Mouse (Mus musculus) stomach, embryonic 16.5 days (tissue): ENCODE data around the gene Zfyve28. TPM values are rescaled to one million over a fixed set of nuclear protein-coding genes. Genes with fewer than 3 reads are reported as not detected.

ENCODE experiments used
- ATAC-seq: fragments of 200-750 bp; cut with Nextera tagmentation; 2 replicates; pipeline ENCODE4 v1.8.0; 2017; ENCODE audit warnings: moderate number of reproducible peaks, moderate TSS enrichment; ENCODE audit not compliant: insufficient read depth, low FRiP score
- H3K27ac ChIP-seq: fragments of 300-500 bp; sonication (generic); 2 replicates; pipeline ENCODE4 v1.5.1; 2014; ENCODE audit warnings: low read length
- H3K27me3 ChIP-seq: fragments of 300-500 bp; sonication (generic); 2 replicates; pipeline ENCODE4 v1.6.1; 2014; ENCODE audit warnings: low read length, control low read depth, mixed read lengths; ENCODE audit not compliant: control insufficient read depth, insufficient read depth
- H3K36me3 ChIP-seq: fragments of 300-500 bp; sonication (generic); 2 replicates; pipeline ENCODE4 v1.6.1; 2014; ENCODE audit warnings: low read length; ENCODE audit not compliant: control insufficient read depth, insufficient read depth
- H3K4me1 ChIP-seq: fragments of 300-500 bp; sonication (generic); 2 replicates; pipeline ENCODE4 v1.6.1; 2014; ENCODE audit warnings: low read length, control low read depth, mixed read lengths; ENCODE audit not compliant: control insufficient read depth, insufficient read depth
- H3K4me2 ChIP-seq: fragments of 300-500 bp; sonication (generic); 2 replicates; pipeline ENCODE4 v1.6.1; 2014; ENCODE audit warnings: low read depth, low read length, mixed read lengths
- H3K4me3 ChIP-seq: fragments of 300-500 bp; sonication (generic); replicated peaks from 2 replicates; pipeline ENCODE4 v1.5.1; 2014; ENCODE audit warnings: mild to moderate bottlenecking, low read length
- H3K9ac ChIP-seq: fragments of 300-500 bp; sonication (generic); 2 replicates; pipeline ENCODE4 v1.6.1; 2014; ENCODE audit warnings: low read length
- H3K9me3 ChIP-seq: fragments of 300-500 bp; sonication (generic); replicated peaks from 2 replicates; pipeline ENCODE4 v1.6.1; 2016; ENCODE audit warnings: low read length, control low read depth; ENCODE audit not compliant: control insufficient read depth
- WGBS: fragments of 180-500 bp; shearing (Covaris S2); extraction: QIAGEN DNeasy Blood & Tissue Kit; methylation state at CpG from one replicate; pipeline ENCODE4 v1.1.7; 2014; 5-methylcytosine and 5-hydroxymethylcytosine counted together
- polyA plus RNA-seq: library from polyadenylated mRNA; unstranded; fragments of >200 nt; fragmentation: Nextera tagmentation; extraction: Ambion mirVana; gene quantifications from 2 replicates; pipeline ENCODE4 v1.2.1, GENCODE M21; 2015

Zfyve28 gene
- polyA plus RNA-seq, 1 experiment from 2014 or later = 0.63 TPM

- Histone ChIP-seq H3K4me1 (0 out of 2 replicates have a peak, but pooled peaks cover 6% of the 10 kb centered on the region), H3K9ac (no peak overlapping the region), H3K27me3 (no peaks in the 10 kb centered on the region), H3K4me2 (no peak overlapping the region), H3K9me3 (no peaks in the 10 kb centered on the region), H3K4me3 (no peak overlapping the region), H3K27ac (no peak overlapping the region), H3K36me3 (no peaks in the 10 kb centered on the region)
- no peak for ATAC-seq
Observed at GRCm38 (mm10) chr5:34325286-34325685, 37.0 kb upstream of the Zfyve28 start.

- no peak overlapping the region for H3K4me3 ChIP-seq
- no peak overlapping the region for H3K27ac ChIP-seq
- no peaks in the 10 kb centered on the region for H3K4me1 ChIP-seq
- H3K27me3 ChIP-seq = no peaks in the 10 kb centered on the region
- no peak for ATAC-seq
- no peak overlapping the region for H3K9ac ChIP-seq
- no peaks in the 10 kb centered on the region for H3K9me3 ChIP-seq
- no peaks in the 10 kb centered on the region for H3K36me3 ChIP-seq
- H3K4me2 ChIP-seq = no peak overlapping the region
- WGBS = 87% methylated on average over 4 of the region's 4 CpGs
Observed at GRCm38 (mm10) chr5:34321236-34321635, 33.0 kb upstream of the Zfyve28 start.

- H3K9ac ChIP-seq = no peak overlapping the region
- 55% methylated on average over 2 of the region's 2 CpGs for WGBS
- no peak overlapping the region for H3K4me3 ChIP-seq
- H3K36me3 ChIP-seq = no peaks in the 10 kb centered on the region
- H3K4me1 ChIP-seq = no peaks in the 10 kb centered on the region
- no peak overlapping the region for H3K27ac ChIP-seq
- ATAC-seq = no peak
- no peak overlapping the region for H3K4me2 ChIP-seq
- H3K9me3 ChIP-seq = no peaks in the 10 kb centered on the region
- H3K27me3 ChIP-seq = no peaks in the 10 kb centered on the region
Observed at GRCm38 (mm10) chr5:34319491-34320034, 31.3 kb upstream of the Zfyve28 start.

- H3K4me3 ChIP-seq = no peak overlapping the region
- H3K4me2 ChIP-seq = no peak overlapping the region
- H3K27ac ChIP-seq = no peak overlapping the region
- WGBS = 57% methylated on average over 3 of the region's 3 CpGs
- H3K27me3 ChIP-seq = no peaks in the 10 kb centered on the region
- no peaks in the 10 kb centered on the region for H3K4me1 ChIP-seq
- ATAC-seq = no peak
- H3K9ac ChIP-seq = no peak overlapping the region
- no peaks in the 10 kb centered on the region for H3K36me3 ChIP-seq
- H3K9me3 ChIP-seq = no peaks in the 10 kb centered on the region
Observed at GRCm38 (mm10) chr5:34309016-34309415, 20.8 kb upstream of the Zfyve28 start.

GRCm38 (mm10) chr5:34302377-34302776 is 14.1 kb upstream of the Zfyve28 start:
- H3K27ac ChIP-seq = no peak overlapping the region
- H3K4me2 ChIP-seq = no peak overlapping the region
- H3K27me3 ChIP-seq = no peaks in the 10 kb centered on the region
- no peaks in the 10 kb centered on the region for H3K9me3 ChIP-seq
- 71% methylated on average over 7 of the region's 7 CpGs for WGBS
- ATAC-seq = no peak
- no peaks in the 10 kb centered on the region for H3K36me3 ChIP-seq
- H3K9ac ChIP-seq = no peak overlapping the region
- no peak overlapping the region for H3K4me3 ChIP-seq
- H3K4me1 ChIP-seq = no peaks in the 10 kb centered on the region

GRCm38 (mm10) chr5:34298937-34299535 is 10.8 kb upstream of the Zfyve28 start:
- H3K4me2 ChIP-seq = no peak overlapping the region
- 81% methylated on average over 10 of the region's 10 CpGs for WGBS
- H3K27me3 ChIP-seq = no peaks in the 10 kb centered on the region
- ATAC-seq = no peak
- H3K9ac ChIP-seq = no peak overlapping the region
- H3K36me3 ChIP-seq = no peaks in the 10 kb centered on the region
- H3K27ac ChIP-seq = no peak overlapping the region
- H3K4me1 ChIP-seq = no peaks in the 10 kb centered on the region
- H3K4me3 ChIP-seq = no peak overlapping the region
- H3K9me3 ChIP-seq = no peaks in the 10 kb centered on the region

GRCm38 (mm10) chr5:34298061-34298460 is 9.8 kb upstream of the Zfyve28 start:
- H3K27ac ChIP-seq = no peak overlapping the region
- no peaks in the 10 kb centered on the region for H3K9me3 ChIP-seq
- no peak for ATAC-seq
- no peaks in the 10 kb centered on the region for H3K4me1 ChIP-seq
- H3K4me2 ChIP-seq = no peak overlapping the region
- no peak overlapping the region for H3K9ac ChIP-seq
- no peaks in the 10 kb centered on the region for H3K36me3 ChIP-seq
- 41% methylated on average over 4 of the region's 4 CpGs for WGBS
- no peak overlapping the region for H3K4me3 ChIP-seq
- H3K27me3 ChIP-seq = no peaks in the 10 kb centered on the region

GRCm38 (mm10) chr5:34295141-34295540 is 6.9 kb upstream of the Zfyve28 start:
- H3K4me2 ChIP-seq = no peak overlapping the region
- no peaks in the 10 kb centered on the region for H3K36me3 ChIP-seq
- 100% methylated on average over 2 of the region's 2 CpGs for WGBS
- no peak overlapping the region for H3K27ac ChIP-seq
- H3K9me3 ChIP-seq = no peaks in the 10 kb centered on the region
- no peak for ATAC-seq
- H3K4me3 ChIP-seq = no peak overlapping the region
- H3K27me3 ChIP-seq = no peaks in the 10 kb centered on the region
- no peaks in the 10 kb centered on the region for H3K4me1 ChIP-seq
- no peak overlapping the region for H3K9ac ChIP-seq

GRCm38 (mm10) chr5:34294696-34295095 is 6.4 kb upstream of the Zfyve28 start:
- no peak overlapping the region for H3K4me2 ChIP-seq
- no peaks in the 10 kb centered on the region for H3K4me1 ChIP-seq
- H3K4me3 ChIP-seq = no peak overlapping the region
- H3K36me3 ChIP-seq = no peaks in the 10 kb centered on the region
- H3K9me3 ChIP-seq = no peaks in the 10 kb centered on the region
- no peak overlapping the region for H3K27ac ChIP-seq
- 28% methylated on average over 2 of the region's 2 CpGs for WGBS
- ATAC-seq = no peak
- no peak overlapping the region for H3K9ac ChIP-seq
- H3K27me3 ChIP-seq = no peaks in the 10 kb centered on the region
